In the genomic region with DNA sequence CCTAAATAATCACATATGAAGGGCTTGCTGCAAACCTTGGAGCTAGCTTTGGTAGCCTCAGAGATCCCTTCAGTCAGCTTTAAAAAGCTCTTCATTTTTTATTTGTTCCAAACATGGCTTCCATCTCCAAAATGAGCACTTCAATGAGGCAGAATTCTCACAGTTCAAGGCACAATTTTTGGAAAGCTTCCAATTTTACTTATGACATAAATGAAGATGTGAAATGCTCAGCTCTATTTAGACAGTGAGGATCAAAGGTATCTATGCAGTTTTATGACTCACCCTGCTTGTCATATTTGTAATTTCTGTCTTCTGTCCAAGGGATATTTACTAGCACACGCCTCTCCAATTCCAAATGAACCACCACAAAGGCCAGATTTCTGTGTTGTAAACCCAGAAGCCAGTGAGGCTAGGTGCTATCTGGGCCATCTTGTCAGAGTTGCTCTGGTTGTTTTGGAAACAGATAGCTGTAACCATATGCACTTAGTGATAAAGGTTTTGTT, we compare ENCODE assay signal across 32 mouse cellular contexts.
DNase-seq lines count a peak whose midpoint lies in the region; ATAC-seq and TF ChIP-seq lines count a peak whose summit lies in the region.
"Had no signal": no experiment of that assay in that cellular context is flagged by ENCODE, and none has a peak within 500 bp of the region (broad histone marks: within the 10 kb centered on the region; RNA-seq: fewer than 3 reads in every experiment).

No protein-coding gene starts in this region.

- H3K4me3 ChIP-seq in forebrain, embryonic 15.5 days: no peak overlapping the region
- no peak overlapping the region for H3K4me3 ChIP-seq in forebrain, embryonic 12.5 days (replicated peaks)
- H3K4me3 ChIP-seq in lung, postnatal 0 days (ENCODE audit: low read depth, low read length): no peak overlapping the region
- H3K4me3 ChIP-seq: embryonic facial prominence, embryonic 12.5 days; forebrain, embryonic 10.5 days; gastrocnemius, adult 2 months; hindbrain, embryonic 13.5 days; left cerebral cortex, adult 2 months; limb, embryonic 13.5 days; liver, embryonic 12.5 days had no signal

- no peaks in the 10 kb centered on the region for H3K9me3 ChIP-seq in forebrain, embryonic 15.5 days
- no peaks in the 10 kb centered on the region for H3K9me3 ChIP-seq in forebrain, embryonic 12.5 days
- no peaks in the 10 kb centered on the region for H3K9me3 ChIP-seq in lung, postnatal 0 days (ENCODE audit: low read length)
- H3K9me3 ChIP-seq: embryonic facial prominence, embryonic 12.5 days; forebrain, embryonic 10.5 days; G1E; hindbrain, embryonic 13.5 days; limb, embryonic 13.5 days; liver, embryonic 12.5 days had no signal

- no peak for TF ChIP-seq EP300 in lung, postnatal 0 days (IDR thresholded peaks at IDR 0.05)

- DNase-seq in lung, postnatal 0 days (ENCODE audit: low spot score): peak; percentile 24
- DNase-seq in lung, adult 18-20 months: no peak
- no peak for DNase-seq in embryo, embryonic 11 days
- DNase-seq: adrenal gland, postnatal 10 days; cerebellum, adult 11 months; cerebellum, adult 9-11 months; gastrocnemius, adult 2 months; gastrocnemius, postnatal 36 days; heart, adult 18-20 months; heart, postnatal 4 days; kidney, adult 9 months; kidney, postnatal 14 days; liver, postnatal 0 days; midbrain, embryonic 14.5 days; right cerebral cortex, postnatal 4 days; thymus, adult 18-20 months; thymus, postnatal 25 days had no signal

- no peak for ATAC-seq in forebrain, embryonic 15.5 days (replicated peaks)
- ATAC-seq in forebrain, embryonic 12.5 days (ENCODE audit: low FRiP score): no peak
- no peak for ATAC-seq in lung, postnatal 0 days
- ATAC-seq in CD4-positive, CD25-positive, alpha-beta regulatory T cell, adult 4 months: peak; percentile 40
- ATAC-seq in megakaryocyte progenitor cell, adult 5-6 weeks (replicated peaks; ENCODE audit: poor library complexity): peak; percentile 34; the same call in 1 of the 2 replicates
- ATAC-seq: intestine, postnatal 0 days; liver, embryonic 12.5 days; liver, postnatal 0 days; Patski had no signal

- no peaks in the 10 kb centered on the region for H3K27me3 ChIP-seq in forebrain, embryonic 15.5 days
- no peaks in the 10 kb centered on the region for H3K27me3 ChIP-seq in forebrain, embryonic 12.5 days
- no peaks in the 10 kb centered on the region for H3K27me3 ChIP-seq in lung, postnatal 0 days (replicated peaks; ENCODE audit: insufficient read depth, low read length)
- H3K27me3 ChIP-seq: embryonic facial prominence, embryonic 12.5 days; hindbrain, embryonic 13.5 days; limb, embryonic 13.5 days; liver, embryonic 12.5 days; Patski had no signal

- no peak for TF ChIP-seq CTCF in lung, postnatal 0 days (IDR thresholded peaks at IDR 0.05)

- H3K36me3 ChIP-seq in forebrain, embryonic 15.5 days: peaks cover 14% of the 10 kb centered on the region; the same call in 1 of the 2 replicates
- H3K36me3 ChIP-seq in forebrain, embryonic 12.5 days (replicated peaks): no peaks in the 10 kb centered on the region
- no peaks in the 10 kb centered on the region for H3K36me3 ChIP-seq in lung, postnatal 0 days (ENCODE audit: insufficient read depth, low read length)
- H3K36me3 ChIP-seq: embryonic facial prominence, embryonic 12.5 days; forebrain, embryonic 10.5 days; G1E; hindbrain, embryonic 13.5 days; limb, embryonic 13.5 days; liver, embryonic 12.5 days had no signal

- WGBS in forebrain, embryonic 15.5 days: 79% methylated on average over 1 of the region's 1 CpGs
- WGBS in forebrain, embryonic 12.5 days: 95% methylated on average over 1 of the region's 1 CpGs
- WGBS in lung, postnatal 0 days: 69% methylated on average over 1 of the region's 1 CpGs

- 0 out of 2 replicates have a peak, but pooled peaks cover 6% of the 10 kb centered on the region for H3K4me1 ChIP-seq in forebrain, embryonic 15.5 days
- H3K4me1 ChIP-seq in forebrain, embryonic 12.5 days: peaks cover 4% of the 10 kb centered on the region; the same call in 1 of the 2 replicates
- H3K4me1 ChIP-seq in lung, postnatal 0 days (ENCODE audit: insufficient read depth, low read depth, low read length): 0 out of 2 replicates have a peak, but pooled peaks cover 3% of the 10 kb centered on the region
- H3K4me1 ChIP-seq: embryonic facial prominence, embryonic 12.5 days; forebrain, embryonic 10.5 days; hindbrain, embryonic 13.5 days; limb, embryonic 13.5 days; liver, embryonic 12.5 days had no signal

- H3K9ac ChIP-seq in forebrain, embryonic 15.5 days (replicated peaks): no peak overlapping the region
- no peak overlapping the region for H3K9ac ChIP-seq in forebrain, embryonic 12.5 days
- H3K9ac ChIP-seq in lung, postnatal 0 days (replicated peaks; ENCODE audit: low read depth): no peak overlapping the region
- H3K9ac ChIP-seq: embryonic facial prominence, embryonic 12.5 days; hindbrain, embryonic 13.5 days; limb, embryonic 13.5 days; liver, embryonic 12.5 days; liver, postnatal 0 days had no signal

- H3K4me2 ChIP-seq in forebrain, embryonic 15.5 days (replicated peaks): no peak overlapping the region
- H3K4me2 ChIP-seq in forebrain, embryonic 12.5 days: no peak overlapping the region
- no peak overlapping the region for H3K4me2 ChIP-seq in lung, postnatal 0 days (replicated peaks; ENCODE audit: low read depth, low read length)
- H3K4me2 ChIP-seq: embryonic facial prominence, embryonic 12.5 days; heart, embryonic 11.5 days; hindbrain, embryonic 13.5 days; limb, embryonic 13.5 days; liver, embryonic 12.5 days had no signal

- 0 out of 2 replicates have a peak overlapping the region, but pooled peaks have one; percentile 37 for H3K27ac ChIP-seq in forebrain, embryonic 15.5 days (replicated peaks)
- H3K27ac ChIP-seq in forebrain, embryonic 12.5 days: no peak overlapping the region
- no peak overlapping the region for H3K27ac ChIP-seq in lung, postnatal 0 days (ENCODE audit: low read length)
- H3K27ac ChIP-seq: embryonic facial prominence, embryonic 12.5 days; forebrain, embryonic 10.5 days; gastrocnemius, adult 2 months; hindbrain, embryonic 13.5 days; left cerebral cortex, adult 2 months; limb, embryonic 13.5 days; liver, embryonic 12.5 days; stomach, postnatal 0 days had no signal

Comparison
In these comparisons a context has a peak if more than half of its experiments do, and no peak if none do; other contexts are left out.
1. ATAC-seq: peak in CD4-positive, CD25-positive, alpha-beta regulatory T cell, adult 4 months (single experiment) and megakaryocyte progenitor cell, adult 5-6 weeks (single experiment); none in forebrain, embryonic 15.5 days (single experiment), forebrain, embryonic 12.5 days (single experiment) and lung, postnatal 0 days (single experiment).